Mouse (Mus musculus): ENCODE data around the gene Stpg2. TPM values are rescaled to one million over a fixed set of nuclear protein-coding genes. Genes with fewer than 3 reads are reported as not detected.
"Not testable (repeated sequence)": the region's sequence is repeated elsewhere in the genome, so short reads cannot be mapped to it uniquely, and the experiment has no call there.

Stpg2 gene
- polyA plus RNA-seq, 1 experiment: not detected

DNA sequence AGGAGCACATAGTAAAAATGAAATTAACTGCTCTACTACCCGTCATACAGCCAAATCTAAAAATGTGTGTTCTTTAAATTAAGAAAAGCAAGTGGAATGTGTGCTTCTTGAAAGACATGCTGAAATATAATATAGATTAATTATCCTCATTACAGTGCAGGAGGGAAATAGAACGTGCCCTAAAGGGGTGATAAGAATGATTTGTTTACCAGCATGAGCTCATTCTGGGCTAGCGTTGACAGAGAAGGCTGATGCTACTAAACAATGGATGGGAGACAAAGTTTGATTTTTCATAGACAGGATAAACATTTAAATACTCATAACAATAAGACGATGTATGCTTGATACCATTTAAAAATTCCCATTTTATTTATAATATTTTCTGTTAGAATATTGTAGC lies 446.0 kb downstream of the Stpg2 start:
- Histone ChIP-seq H3K4me1 (ENCODE audit: control insufficient read depth, insufficient read depth, low read length) (no peaks in the 10 kb centered on the region), H3K27ac (ENCODE audit: control insufficient read depth, insufficient read depth, low read depth, low read length, poor library complexity) (no peak overlapping the region), H3K4me3 (replicated peaks; ENCODE audit: control insufficient read depth, low read depth, low read length) (no peak overlapping the region)
- TF ChIP-seq POLR2A (IDR thresholded peaks at IDR 0.05; ENCODE audit: borderline replicate concordance, control insufficient read depth, low read depth, low read length) (no peak), CTCF (IDR thresholded peaks at IDR 0.05; ENCODE audit: control insufficient read depth, insufficient read depth, low read length) (no peak)
- WGBS: 79% methylated on average over 4 of the region's 4 CpGs

DNA sequence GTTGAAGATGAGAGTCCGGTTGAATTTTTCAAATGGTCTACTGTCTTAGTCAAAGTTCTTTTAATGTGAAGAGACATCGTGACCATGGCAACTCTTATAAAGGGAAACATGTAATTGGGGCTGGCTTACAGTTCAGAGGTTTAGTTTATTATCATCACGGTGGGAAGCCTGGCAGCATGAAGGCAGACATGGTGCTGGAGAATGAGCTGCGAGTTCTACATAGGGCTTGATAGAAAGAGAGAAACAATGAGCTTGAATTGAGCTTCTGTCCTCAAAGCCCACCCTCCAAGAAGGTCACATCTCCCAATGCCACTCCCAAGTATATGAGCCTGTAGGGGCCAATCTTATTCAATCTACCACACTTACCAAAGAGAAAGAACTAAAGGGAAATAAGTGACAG lies 453.9 kb downstream of the Stpg2 start:
- H3K27ac ChIP-seq (ENCODE audit: control insufficient read depth, insufficient read depth, low read depth, low read length, poor library complexity): no peak overlapping the region
- TF ChIP-seq CTCF (IDR thresholded peaks at IDR 0.05; ENCODE audit: control insufficient read depth, insufficient read depth, low read length): no peak
- TF ChIP-seq POLR2A (IDR thresholded peaks at IDR 0.05; ENCODE audit: borderline replicate concordance, control insufficient read depth, low read depth, low read length): no peak
- H3K4me1 ChIP-seq (ENCODE audit: control insufficient read depth, insufficient read depth, low read length): no peaks in the 10 kb centered on the region
- no peak overlapping the region for H3K4me3 ChIP-seq (replicated peaks; ENCODE audit: control insufficient read depth, low read depth, low read length)
- 80% methylated on average over 4 of the region's 4 CpGs for WGBS

DNA sequence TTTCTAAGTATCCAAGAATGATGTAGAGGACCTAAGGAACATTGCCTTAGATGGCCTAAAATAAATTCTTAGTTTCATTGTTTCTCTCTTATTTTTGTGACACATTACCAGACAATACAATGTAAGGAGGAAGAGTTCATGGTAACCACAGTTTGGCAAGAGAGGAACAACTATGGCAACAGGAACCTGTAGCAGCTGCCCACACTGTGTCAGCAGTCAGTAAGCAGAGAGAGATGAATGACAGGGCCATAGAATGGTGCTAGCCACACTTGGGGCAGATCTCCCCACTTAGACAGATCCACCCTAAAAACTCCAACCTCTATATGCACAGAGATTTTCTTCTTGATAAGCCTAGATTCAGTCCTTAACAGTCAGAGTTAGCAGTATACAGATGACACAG lies 456.7 kb downstream of the Stpg2 start:
- no peak for TF ChIP-seq POLR2A (IDR thresholded peaks at IDR 0.05; ENCODE audit: borderline replicate concordance, control insufficient read depth, low read depth, low read length)
- TF ChIP-seq CTCF (IDR thresholded peaks at IDR 0.05; ENCODE audit: control insufficient read depth, insufficient read depth, low read length): no peak
- H3K4me3 ChIP-seq (replicated peaks; ENCODE audit: control insufficient read depth, low read depth, low read length): no peak overlapping the region
- no peak overlapping the region for H3K27ac ChIP-seq (ENCODE audit: control insufficient read depth, insufficient read depth, low read depth, low read length, poor library complexity)
- no peaks in the 10 kb centered on the region for H3K4me1 ChIP-seq (ENCODE audit: control insufficient read depth, insufficient read depth, low read length)

DNA sequence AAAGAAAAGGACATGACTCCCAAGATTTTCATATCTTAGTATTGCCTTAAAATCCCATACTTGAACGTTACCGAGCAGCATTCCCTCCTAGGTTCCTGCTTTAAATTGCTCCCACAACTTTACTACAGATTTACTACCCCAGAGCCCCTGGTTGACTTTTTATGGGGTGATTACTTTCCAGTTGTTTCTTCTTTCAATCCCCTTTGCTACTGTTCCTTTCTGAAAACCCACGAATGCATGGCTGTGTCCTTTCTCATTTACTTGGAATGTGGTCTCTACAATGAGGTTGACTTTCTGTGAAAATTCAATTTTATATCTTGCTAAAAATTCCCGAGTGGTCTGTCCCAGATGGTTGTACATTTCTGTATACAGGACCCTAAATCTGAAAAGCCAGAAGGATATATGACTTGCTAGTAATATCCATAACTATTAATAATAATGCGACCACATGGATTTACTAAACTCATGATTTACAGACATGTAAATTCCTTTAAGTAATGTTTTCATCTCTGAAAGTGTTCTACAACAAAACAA lies 458.3 kb downstream of the Stpg2 start:
- Histone ChIP-seq H3K27ac (ENCODE audit: control insufficient read depth, insufficient read depth, low read depth, low read length, poor library complexity) (no peak overlapping the region), H3K4me1 (ENCODE audit: control insufficient read depth, insufficient read depth, low read length) (no peaks in the 10 kb centered on the region), H3K4me3 (replicated peaks; ENCODE audit: control insufficient read depth, low read depth, low read length) (no peak overlapping the region)
- 73% methylated on average over 5 of the region's 5 CpGs for WGBS
- TF ChIP-seq CTCF (IDR thresholded peaks at IDR 0.05; ENCODE audit: control insufficient read depth, insufficient read depth, low read length) (no peak), POLR2A (IDR thresholded peaks at IDR 0.05; ENCODE audit: borderline replicate concordance, control insufficient read depth, low read depth, low read length) (no peak)

DNA sequence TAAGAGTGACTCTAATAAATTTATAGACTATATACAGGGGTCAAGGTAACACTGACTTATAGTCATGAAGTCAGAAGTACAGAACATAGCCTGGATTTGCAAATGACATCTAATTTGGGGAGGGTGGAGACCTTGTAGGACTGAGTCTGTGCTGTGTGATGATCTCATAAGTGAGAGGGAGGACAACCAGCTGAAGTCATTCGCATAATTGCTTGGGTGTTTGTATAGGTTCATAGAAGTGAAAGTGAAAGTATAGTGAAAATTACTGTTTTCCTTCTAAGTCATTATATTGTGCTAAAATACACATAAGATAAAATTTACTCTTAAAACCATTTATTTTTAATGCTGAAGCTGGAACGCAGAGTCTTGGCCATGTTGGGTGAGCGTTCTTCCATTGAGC lies 459.6 kb downstream of the Stpg2 start:
- WGBS: 74% methylated on average over 3 of the region's 3 CpGs

DNA sequence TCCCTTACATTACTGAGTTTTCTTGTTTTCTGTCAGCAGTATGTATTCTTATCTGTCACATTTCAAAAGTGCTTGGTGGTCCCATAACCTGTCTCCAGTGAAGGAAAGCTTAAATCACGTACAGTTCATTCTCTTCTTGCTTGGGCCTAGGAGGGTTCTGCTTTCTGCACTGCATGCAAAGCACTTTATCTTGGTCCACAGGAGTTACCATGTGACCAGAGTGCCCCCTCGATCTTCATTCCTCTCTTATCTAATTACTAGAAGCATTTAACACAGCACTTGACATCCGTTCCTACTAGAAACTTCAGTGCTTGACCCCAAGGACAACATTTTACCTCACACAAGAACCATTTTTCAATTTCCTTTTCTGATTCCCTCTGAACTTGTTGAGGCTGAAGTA lies 470.7 kb downstream of the Stpg2 start:
- no peak overlapping the region for H3K4me3 ChIP-seq (replicated peaks; ENCODE audit: control insufficient read depth, low read depth, low read length)
- 67% methylated on average over 3 of the region's 3 CpGs for WGBS
- TF ChIP-seq CTCF (IDR thresholded peaks at IDR 0.05; ENCODE audit: control insufficient read depth, insufficient read depth, low read length) (no peak), POLR2A (IDR thresholded peaks at IDR 0.05; ENCODE audit: borderline replicate concordance, control insufficient read depth, low read depth, low read length) (no peak)
- H3K4me1 ChIP-seq (ENCODE audit: control insufficient read depth, insufficient read depth, low read length): no peaks in the 10 kb centered on the region
- no peak overlapping the region for H3K27ac ChIP-seq (ENCODE audit: control insufficient read depth, insufficient read depth, low read depth, low read length, poor library complexity)

More for the DNA sequence above, 459.6 kb downstream of the Stpg2 start:
- no peak for TF ChIP-seq POLR2A (IDR thresholded peaks at IDR 0.05; ENCODE audit: borderline replicate concordance, control insufficient read depth, low read depth, low read length)
- TF ChIP-seq CTCF (IDR thresholded peaks at IDR 0.05; ENCODE audit: control insufficient read depth, insufficient read depth, low read length): no peak
- no peaks in the 10 kb centered on the region for H3K4me1 ChIP-seq (ENCODE audit: control insufficient read depth, insufficient read depth, low read length)
- no peak overlapping the region for H3K4me3 ChIP-seq (replicated peaks; ENCODE audit: control insufficient read depth, low read depth, low read length)
- no peak overlapping the region for H3K27ac ChIP-seq (ENCODE audit: control insufficient read depth, insufficient read depth, low read depth, low read length, poor library complexity)

DNA sequence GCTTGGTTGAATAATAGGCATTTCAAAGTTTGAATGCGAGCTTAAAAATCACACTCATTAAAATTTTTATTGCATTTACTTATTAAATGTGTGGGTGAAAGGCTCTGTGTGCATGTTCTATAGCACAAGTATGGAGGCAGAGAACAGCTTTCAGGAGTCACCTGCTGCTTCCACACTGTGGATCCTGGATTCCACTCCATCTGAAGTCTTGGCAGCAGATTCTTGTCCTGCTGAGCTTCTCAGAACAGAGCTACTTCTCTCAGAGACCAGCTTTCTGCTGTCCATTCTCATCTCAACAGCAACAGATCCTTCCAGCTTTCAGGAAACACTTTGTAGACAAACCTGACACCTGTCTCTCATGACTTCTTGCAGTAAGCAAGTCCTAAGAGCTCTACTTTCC lies 471.2 kb downstream of the Stpg2 start:
- Histone ChIP-seq H3K4me3 (replicated peaks; ENCODE audit: control insufficient read depth, low read depth, low read length) (no peak overlapping the region), H3K27ac (ENCODE audit: control insufficient read depth, insufficient read depth, low read depth, low read length, poor library complexity) (no peak overlapping the region), H3K4me1 (ENCODE audit: control insufficient read depth, insufficient read depth, low read length) (no peaks in the 10 kb centered on the region)
- 81% methylated on average over 1 of the region's 1 CpGs for WGBS
- TF ChIP-seq CTCF (IDR thresholded peaks at IDR 0.05; ENCODE audit: control insufficient read depth, insufficient read depth, low read length) (no peak), POLR2A (IDR thresholded peaks at IDR 0.05; ENCODE audit: borderline replicate concordance, control insufficient read depth, low read depth, low read length) (no peak)

DNA sequence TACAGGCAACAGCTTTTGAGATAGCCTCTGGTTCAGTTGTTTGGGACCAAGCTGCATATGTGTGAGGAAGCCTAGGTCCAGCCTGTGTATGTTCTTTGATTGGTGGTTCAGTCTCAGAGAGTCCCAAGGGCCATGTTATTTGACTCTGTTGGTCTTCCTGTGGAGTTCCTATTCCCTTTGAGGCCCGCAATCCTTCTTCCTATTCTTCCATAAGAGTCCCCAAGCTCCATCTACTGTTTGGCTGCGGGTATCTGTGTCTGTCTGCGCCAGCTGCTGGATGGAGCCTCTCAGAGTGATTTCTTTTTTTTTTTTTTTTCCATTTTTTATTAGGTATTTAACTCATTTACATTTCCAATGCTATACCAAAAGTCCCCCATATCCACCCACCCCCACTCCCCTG lies 498.7 kb downstream of the Stpg2 start:
- not testable (repeated sequence) for H3K4me1 ChIP-seq (ENCODE audit: control insufficient read depth, insufficient read depth, low read length); H3K27ac ChIP-seq (ENCODE audit: control insufficient read depth, insufficient read depth, low read depth, low read length, poor library complexity); H3K4me3 ChIP-seq (replicated peaks; ENCODE audit: control insufficient read depth, low read depth, low read length)
- WGBS: 83% methylated on average over 3 of the region's 3 CpGs

DNA sequence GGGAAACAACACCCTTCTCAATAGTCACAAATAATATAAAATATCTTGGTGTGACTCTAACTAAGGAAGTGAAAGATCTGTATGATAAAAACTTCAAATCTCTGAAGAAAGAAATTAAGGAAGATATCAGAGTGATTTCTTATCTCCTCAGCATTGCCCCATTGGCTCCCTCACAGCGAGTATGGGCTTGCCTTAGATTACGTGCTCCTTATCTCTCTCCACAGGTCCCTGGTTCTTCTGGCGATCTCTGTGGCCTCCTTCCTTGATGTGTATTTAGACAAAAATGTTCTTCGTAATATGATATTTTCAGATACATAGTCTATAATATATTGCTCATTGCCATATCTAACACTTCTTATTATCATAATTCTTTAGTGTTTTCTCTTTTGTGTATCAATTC lies 501.9 kb downstream of the Stpg2 start:
- H3K4me1 ChIP-seq (ENCODE audit: control insufficient read depth, insufficient read depth, low read length); H3K27ac ChIP-seq (ENCODE audit: control insufficient read depth, insufficient read depth, low read depth, low read length, poor library complexity); H3K4me3 ChIP-seq (replicated peaks; ENCODE audit: control insufficient read depth, low read depth, low read length): not testable (repeated sequence)
- WGBS: 76% methylated on average over 4 of the region's 4 CpGs

Measured in bone marrow, adult 2 months (tissue).